Mouse (Mus musculus): ENCODE measurements at regions not wholly inside any gene's neighbourhood (a gene's known extent, or its start where the extent isn't known, plus 50 kb on each side); places are given as distances from the start of the nearest gene placed in this dataset.

DNA sequence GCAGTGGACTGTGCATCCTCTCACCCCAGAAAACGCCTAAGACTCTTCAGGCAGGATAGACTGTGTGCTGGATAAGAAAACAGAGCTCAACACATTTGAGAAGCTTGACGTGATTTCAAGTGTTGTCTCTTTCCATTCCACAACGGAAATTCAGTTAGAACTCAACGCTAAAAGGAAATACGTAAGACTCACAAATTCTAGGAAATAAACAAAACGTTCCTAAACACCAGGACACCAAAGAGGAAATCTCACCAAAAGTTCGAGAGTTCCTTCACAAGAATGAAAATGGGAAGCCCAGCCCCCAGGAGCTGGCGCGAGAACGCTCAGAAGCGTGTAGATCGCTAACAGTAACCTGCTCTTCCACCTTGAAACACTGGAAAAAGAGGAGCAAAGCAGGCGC lies 72.7 kb upstream of the A530016L24Rik start:
- TF ChIP-seq MYOG (IDR thresholded peaks at IDR 0.05; ENCODE audit: control insufficient read depth in 1 of 3, insufficient read depth in 1 of 3, insufficient read length in 2 of 3, low read depth in 2 of 3) (no peak), USF1 (IDR thresholded peaks at IDR 0.05; ENCODE audit: low read depth) (no peak), TCF3 (IDR thresholded peaks at IDR 0.05; ENCODE audit: insufficient read length, low read depth) (no peak), SRF (IDR thresholded peaks at IDR 0.05; ENCODE audit: control insufficient read depth, insufficient read length, low read depth) (no peak), MYOD1 (IDR thresholded peaks at IDR 0.05; ENCODE audit: control insufficient read depth in 1 of 3, insufficient read length in 2 of 3, low read depth in 2 of 3) (no peak), POLR2AphosphoS2 (IDR thresholded peaks at IDR 0.05; ENCODE audit: insufficient read length, low read depth) (no peak), TCF12 (IDR thresholded peaks at IDR 0.05; ENCODE audit: insufficient read depth, poor library complexity, severe bottlenecking) (no peak), E2F4 (IDR thresholded peaks at IDR 0.05; ENCODE audit: insufficient read depth) (no peak), CEBPB (IDR thresholded peaks at IDR 0.05; ENCODE audit: insufficient read depth, poor library complexity, severe bottlenecking) (no peak), MAX (IDR thresholded peaks at IDR 0.05; ENCODE audit: low read depth) (no peak), POLR2A (IDR thresholded peaks at IDR 0.05; ENCODE audit: insufficient read length, low read depth) (no peak), REST (IDR thresholded peaks at IDR 0.05; ENCODE audit: insufficient read depth, insufficient read length) (no peak)
- H3ac ChIP-seq (ENCODE audit: control insufficient read depth, insufficient read length): no peak overlapping the region
- H3K36me3 ChIP-seq (ENCODE audit: control insufficient read depth, insufficient read depth): no peaks in the 10 kb centered on the region
- no peak overlapping the region for H3K4me3 ChIP-seq
- no peaks in the 10 kb centered on the region for H3K79me2 ChIP-seq (ENCODE audit: control insufficient read depth, insufficient read depth)
- peaks cover 44% of the 10 kb centered on the region for H3K27me3 ChIP-seq (ENCODE audit: control insufficient read depth, insufficient read depth, insufficient read length)
- H3K4me2 ChIP-seq (ENCODE audit: low read depth): no peak overlapping the region

DNA sequence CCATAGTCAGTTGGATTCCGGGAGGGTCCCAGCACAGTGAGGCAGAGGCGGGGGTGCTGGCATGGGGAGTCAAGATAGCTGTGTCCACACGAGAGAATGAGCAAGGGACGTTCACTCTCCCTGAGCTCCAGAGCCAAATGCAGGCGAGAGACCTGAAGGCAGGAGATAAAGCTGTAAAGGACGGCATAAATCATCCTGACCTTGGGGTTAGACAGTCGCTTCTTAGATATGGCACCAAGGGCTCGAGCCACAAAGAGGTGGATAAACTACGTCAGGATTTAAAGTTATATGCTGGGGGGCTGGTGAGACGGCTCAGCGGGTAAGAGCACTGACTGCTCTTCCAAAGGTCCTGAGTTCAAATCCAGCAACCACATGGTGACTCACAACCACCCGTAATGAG lies 70.6 kb upstream of the A530016L24Rik start:
- H3K27me3 ChIP-seq (ENCODE audit: control insufficient read depth, insufficient read depth, insufficient read length): peaks cover 42% of the 10 kb centered on the region
- TF ChIP-seq TCF12 (IDR thresholded peaks at IDR 0.05; ENCODE audit: insufficient read depth, poor library complexity, severe bottlenecking) (no peak), E2F4 (IDR thresholded peaks at IDR 0.05; ENCODE audit: insufficient read depth) (no peak), MYOG (IDR thresholded peaks at IDR 0.05; ENCODE audit: control insufficient read depth in 1 of 3, insufficient read depth in 1 of 3, insufficient read length in 2 of 3, low read depth in 2 of 3) (no peak), POLR2AphosphoS2 (IDR thresholded peaks at IDR 0.05; ENCODE audit: insufficient read length, low read depth) (no peak), POLR2A (IDR thresholded peaks at IDR 0.05; ENCODE audit: insufficient read length, low read depth) (no peak), TCF3 (IDR thresholded peaks at IDR 0.05; ENCODE audit: insufficient read length, low read depth) (no peak), MYOD1 (IDR thresholded peaks at IDR 0.05; ENCODE audit: control insufficient read depth in 1 of 3, insufficient read length in 2 of 3, low read depth in 2 of 3) (no peak), MAX (IDR thresholded peaks at IDR 0.05; ENCODE audit: low read depth) (no peak), REST (IDR thresholded peaks at IDR 0.05; ENCODE audit: insufficient read depth, insufficient read length) (no peak), USF1 (IDR thresholded peaks at IDR 0.05; ENCODE audit: low read depth) (no peak), SRF (IDR thresholded peaks at IDR 0.05; ENCODE audit: control insufficient read depth, insufficient read length, low read depth) (no peak), CEBPB (IDR thresholded peaks at IDR 0.05; ENCODE audit: insufficient read depth, poor library complexity, severe bottlenecking) (no peak)

DNA sequence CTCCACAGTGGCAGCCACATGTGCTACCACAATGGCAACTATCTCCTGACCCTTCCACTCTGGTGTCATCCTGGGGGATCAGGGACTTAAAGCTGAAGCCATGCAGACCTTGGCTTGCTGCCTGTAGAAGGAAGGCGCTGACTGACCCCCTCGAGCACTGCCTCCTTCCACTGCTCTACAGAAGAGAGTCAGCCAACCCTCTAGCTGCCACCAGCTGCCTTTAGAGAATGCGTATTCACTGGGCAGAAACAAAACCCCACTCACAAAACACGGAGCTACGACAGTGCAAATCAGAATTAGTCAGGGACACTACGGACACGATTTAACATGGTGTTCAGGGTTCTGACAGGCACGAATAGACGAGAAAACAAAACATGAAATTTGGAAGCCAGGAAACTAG lies 67.1 kb upstream of the A530016L24Rik start:
- H3K4me2 ChIP-seq (ENCODE audit: low read depth): no peak overlapping the region
- no peaks in the 10 kb centered on the region for H3K36me3 ChIP-seq (ENCODE audit: control insufficient read depth, insufficient read depth)
- no peaks in the 10 kb centered on the region for H3K79me2 ChIP-seq (ENCODE audit: control insufficient read depth, insufficient read depth)
- TF ChIP-seq TCF3 (IDR thresholded peaks at IDR 0.05; ENCODE audit: insufficient read length, low read depth) (no peak), MAX (IDR thresholded peaks at IDR 0.05; ENCODE audit: low read depth) (no peak), REST (IDR thresholded peaks at IDR 0.05; ENCODE audit: insufficient read depth, insufficient read length) (no peak), SRF (IDR thresholded peaks at IDR 0.05; ENCODE audit: control insufficient read depth, insufficient read length, low read depth) (no peak)
- H3K4me3 ChIP-seq: no peak overlapping the region
- no peak overlapping the region for H3ac ChIP-seq (ENCODE audit: control insufficient read depth, insufficient read length)
- H3K27me3 ChIP-seq (ENCODE audit: control insufficient read depth, insufficient read depth, insufficient read length): peaks cover 32% of the 10 kb centered on the region

More for the DNA sequence above, 70.6 kb upstream of the A530016L24Rik start:
- H3ac ChIP-seq (ENCODE audit: control insufficient read depth, insufficient read length): no peak overlapping the region
- H3K4me3 ChIP-seq: no peak overlapping the region
- no peaks in the 10 kb centered on the region for H3K36me3 ChIP-seq (ENCODE audit: control insufficient read depth, insufficient read depth)
- no peak overlapping the region for H3K4me2 ChIP-seq (ENCODE audit: low read depth)
- no peaks in the 10 kb centered on the region for H3K79me2 ChIP-seq (ENCODE audit: control insufficient read depth, insufficient read depth)

DNA sequence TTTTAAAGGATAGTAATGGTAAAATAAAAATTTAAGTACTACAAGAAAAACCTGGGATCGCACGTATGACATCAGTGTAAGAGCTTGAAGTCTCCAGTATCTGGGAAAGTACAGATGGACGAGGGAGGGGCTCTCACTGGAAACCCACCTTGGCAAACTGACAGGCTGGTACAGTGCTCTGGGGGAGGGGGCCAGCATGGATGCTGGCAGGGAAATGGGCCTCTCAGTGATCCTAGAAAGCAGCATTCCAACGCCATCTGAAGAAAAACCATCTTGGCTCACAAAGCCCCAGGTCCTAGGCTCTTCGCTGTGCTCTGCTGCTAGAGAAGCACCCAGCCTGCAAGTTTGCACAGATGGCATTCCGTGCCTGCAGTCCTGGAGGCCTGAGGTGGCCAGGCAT lies 65.1 kb upstream of the A530016L24Rik start:
- no peak overlapping the region for H3K4me3 ChIP-seq
- H3K79me2 ChIP-seq (ENCODE audit: control insufficient read depth, insufficient read depth): no peaks in the 10 kb centered on the region
- TF ChIP-seq POLR2A (IDR thresholded peaks at IDR 0.05; ENCODE audit: insufficient read length, low read depth) (no peak), CEBPB (IDR thresholded peaks at IDR 0.05; ENCODE audit: insufficient read depth, poor library complexity, severe bottlenecking) (no peak), MAX (IDR thresholded peaks at IDR 0.05; ENCODE audit: low read depth) (no peak), SRF (IDR thresholded peaks at IDR 0.05; ENCODE audit: control insufficient read depth, insufficient read length, low read depth) (no peak), REST (IDR thresholded peaks at IDR 0.05; ENCODE audit: insufficient read depth, insufficient read length) (no peak), USF1 (IDR thresholded peaks at IDR 0.05; ENCODE audit: low read depth) (no peak), MYOD1 (IDR thresholded peaks at IDR 0.05; ENCODE audit: control insufficient read depth in 1 of 3, insufficient read length in 2 of 3, low read depth in 2 of 3) (no peak), MYOG (IDR thresholded peaks at IDR 0.05; ENCODE audit: control insufficient read depth in 1 of 3, insufficient read depth in 1 of 3, insufficient read length in 2 of 3, low read depth in 2 of 3) (no peak), TCF3 (IDR thresholded peaks at IDR 0.05; ENCODE audit: insufficient read length, low read depth) (no peak), POLR2AphosphoS2 (IDR thresholded peaks at IDR 0.05; ENCODE audit: insufficient read length, low read depth) (no peak), TCF12 (IDR thresholded peaks at IDR 0.05; ENCODE audit: insufficient read depth, poor library complexity, severe bottlenecking) (no peak), E2F4 (IDR thresholded peaks at IDR 0.05; ENCODE audit: insufficient read depth) (no peak)
- H3K36me3 ChIP-seq (ENCODE audit: control insufficient read depth, insufficient read depth): no peaks in the 10 kb centered on the region
- H3ac ChIP-seq (ENCODE audit: control insufficient read depth, insufficient read length): no peak overlapping the region
- H3K27me3 ChIP-seq (ENCODE audit: control insufficient read depth, insufficient read depth, insufficient read length): peaks cover 37% of the 10 kb centered on the region
- H3K4me2 ChIP-seq (ENCODE audit: low read depth): no peak overlapping the region

DNA sequence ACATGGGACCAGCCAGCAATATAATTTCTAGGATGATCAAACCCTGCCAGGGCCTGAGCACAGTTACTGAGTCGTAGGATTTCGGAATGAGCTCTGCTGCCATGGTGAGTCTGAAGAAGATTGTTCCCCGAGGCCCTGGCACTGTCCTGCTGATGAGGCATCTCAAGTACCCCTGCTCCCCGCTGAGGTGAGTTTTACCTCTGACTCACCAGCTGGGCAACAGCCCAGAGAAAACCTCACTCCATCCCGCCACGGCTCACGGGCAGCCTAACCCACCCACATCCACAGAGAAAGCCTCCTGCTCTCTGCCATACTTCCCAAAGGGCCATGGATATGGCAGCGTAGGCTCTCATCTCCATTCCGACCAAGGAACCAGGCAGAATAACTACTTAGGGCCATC lies 62.6 kb upstream of the A530016L24Rik start:
- Histone ChIP-seq H3K27me3 (ENCODE audit: control insufficient read depth, insufficient read depth, insufficient read length) (peaks cover 49% of the 10 kb centered on the region), H3ac (ENCODE audit: control insufficient read depth, insufficient read length) (no peak overlapping the region), H3K79me2 (ENCODE audit: control insufficient read depth, insufficient read depth) (no peaks in the 10 kb centered on the region), H3K4me2 (ENCODE audit: low read depth) (no peak overlapping the region), H3K36me3 (ENCODE audit: control insufficient read depth, insufficient read depth) (no peaks in the 10 kb centered on the region), H3K4me3 (no peak overlapping the region)
- TF ChIP-seq REST (IDR thresholded peaks at IDR 0.05; ENCODE audit: insufficient read depth, insufficient read length) (no peak), USF1 (IDR thresholded peaks at IDR 0.05; ENCODE audit: low read depth) (no peak), POLR2A (IDR thresholded peaks at IDR 0.05; ENCODE audit: insufficient read length, low read depth) (no peak), POLR2AphosphoS2 (IDR thresholded peaks at IDR 0.05; ENCODE audit: insufficient read length, low read depth) (no peak), MYOD1 (IDR thresholded peaks at IDR 0.05; ENCODE audit: control insufficient read depth in 1 of 3, insufficient read length in 2 of 3, low read depth in 2 of 3) (no peak), MAX (IDR thresholded peaks at IDR 0.05; ENCODE audit: low read depth) (no peak), TCF12 (IDR thresholded peaks at IDR 0.05; ENCODE audit: insufficient read depth, poor library complexity, severe bottlenecking) (no peak), MYOG (IDR thresholded peaks at IDR 0.05; ENCODE audit: control insufficient read depth in 1 of 3, insufficient read depth in 1 of 3, insufficient read length in 2 of 3, low read depth in 2 of 3) (no peak), TCF3 (IDR thresholded peaks at IDR 0.05; ENCODE audit: insufficient read length, low read depth) (no peak), SRF (IDR thresholded peaks at IDR 0.05; ENCODE audit: control insufficient read depth, insufficient read length, low read depth) (no peak), CEBPB (IDR thresholded peaks at IDR 0.05; ENCODE audit: insufficient read depth, poor library complexity, severe bottlenecking) (no peak), E2F4 (IDR thresholded peaks at IDR 0.05; ENCODE audit: insufficient read depth) (no peak)

Measured in myocyte (in vitro differentiated cells).